ENCODE assay signal across 9 mouse cellular contexts in the genomic region with DNA sequence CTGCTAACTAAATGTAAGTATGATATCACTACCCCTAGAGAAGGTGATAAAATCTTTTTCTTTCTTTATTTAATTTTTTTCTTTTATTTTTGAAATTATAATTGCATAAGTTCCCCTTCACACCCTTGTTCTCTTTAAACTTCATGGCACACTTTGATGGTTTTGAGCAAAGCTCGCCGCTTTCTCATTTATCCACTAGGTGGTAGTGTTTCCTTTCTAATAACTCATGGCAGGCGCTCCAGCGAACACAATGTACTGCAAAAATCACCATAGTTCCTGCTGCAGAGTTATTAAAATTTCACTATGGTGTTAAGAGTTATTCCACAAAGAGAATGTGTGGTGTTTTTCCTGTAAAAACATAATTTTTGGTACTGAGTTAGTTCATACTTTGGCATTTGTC. TPM values are rescaled to one million over a fixed set of nuclear protein-coding genes. Genes with fewer than 3 reads are reported as not detected.
DNase-seq lines count a peak whose midpoint lies in the region; ATAC-seq and TF ChIP-seq lines count a peak whose summit lies in the region.
"Had no signal": no experiment of that assay in that cellular context is flagged by ENCODE, and none has a peak within 500 bp of the region (broad histone marks: within the 10 kb centered on the region; RNA-seq: fewer than 3 reads in every experiment).

No protein-coding gene starts in this region.

- intact Hi-C loops in left cerebral cortex, adult 2 months (cut with DNase I) = no loop called here

- no peaks in the 10 kb centered on the region for H3K4me1 ChIP-seq in kidney, embryonic 16.5 days (ENCODE audit: insufficient read depth, low read length)
- H3K4me1 ChIP-seq in hindbrain, embryonic 16.5 days (ENCODE audit: control insufficient read depth, insufficient read depth, low read depth, low read length) = no peaks in the 10 kb centered on the region
- H3K4me1 ChIP-seq in neural tube, embryonic 12.5 days = no peaks in the 10 kb centered on the region
- H3K4me1 ChIP-seq: liver, embryonic 13.5 days had no signal

- H3K4me3 ChIP-seq in kidney, embryonic 16.5 days (ENCODE audit: low read length) = no peak overlapping the region
- H3K4me3 ChIP-seq in hindbrain, embryonic 16.5 days (ENCODE audit: low read length) = no peak overlapping the region
- H3K4me3 ChIP-seq in left cerebral cortex, adult 2 months = no peak overlapping the region
- no peak overlapping the region for H3K4me3 ChIP-seq in neural tube, embryonic 12.5 days
- H3K4me3 ChIP-seq: liver, embryonic 13.5 days had no signal

- no peak overlapping the region for H3K9ac ChIP-seq in kidney, embryonic 16.5 days (replicated peaks; ENCODE audit: low read length)
- no peak overlapping the region for H3K9ac ChIP-seq in hindbrain, embryonic 16.5 days (ENCODE audit: low read depth, low read length)
- H3K9ac ChIP-seq in neural tube, embryonic 12.5 days = no peak overlapping the region
- H3K9ac ChIP-seq: liver, embryonic 13.5 days had no signal

- 2% methylated on average over 4 of the region's 4 CpGs for WGBS in kidney, embryonic 16.5 days
- WGBS in hindbrain, embryonic 16.5 days = 2% methylated on average over 4 of the region's 4 CpGs
- 2% methylated on average over 4 of the region's 4 CpGs for WGBS in neural tube, embryonic 12.5 days

- H3K4me2 ChIP-seq in kidney, embryonic 16.5 days (replicated peaks; ENCODE audit: low read depth, low read length) = no peak overlapping the region
- no peak overlapping the region for H3K4me2 ChIP-seq in hindbrain, embryonic 16.5 days (ENCODE audit: low read length)
- no peak overlapping the region for H3K4me2 ChIP-seq in neural tube, embryonic 12.5 days (replicated peaks)
- H3K4me2 ChIP-seq: liver, embryonic 13.5 days had no signal

- no peak for ATAC-seq in kidney, embryonic 16.5 days (ENCODE audit: low FRiP score, low TSS enrichment)
- peak; percentile 70; the same call in 1 of the 2 replicates for ATAC-seq in hindbrain, embryonic 16.5 days
- ATAC-seq in neural tube, embryonic 12.5 days (ENCODE audit: low FRiP score, low read depth) = peak; percentile 66; the same call in 1 of the 2 replicates

- H3K27me3 ChIP-seq in kidney, embryonic 16.5 days (ENCODE audit: insufficient read depth, low read length) = no peaks in the 10 kb centered on the region
- H3K27me3 ChIP-seq in hindbrain, embryonic 16.5 days (replicated peaks; ENCODE audit: control insufficient read depth, insufficient read depth, low read length) = no peaks in the 10 kb centered on the region
- no peaks in the 10 kb centered on the region for H3K27me3 ChIP-seq in neural tube, embryonic 12.5 days (replicated peaks)

- no peaks in the 10 kb centered on the region for H3K9me3 ChIP-seq in kidney, embryonic 16.5 days (ENCODE audit: low read length)
- no peaks in the 10 kb centered on the region for H3K9me3 ChIP-seq in hindbrain, embryonic 16.5 days (ENCODE audit: control insufficient read depth, low read length)
- no peaks in the 10 kb centered on the region for H3K9me3 ChIP-seq in neural tube, embryonic 12.5 days
- H3K9me3 ChIP-seq: liver, embryonic 13.5 days had no signal

- no peak overlapping the region for H3K27ac ChIP-seq in kidney, embryonic 16.5 days (ENCODE audit: low read length)
- no peak overlapping the region for H3K27ac ChIP-seq in hindbrain, embryonic 16.5 days (ENCODE audit: low read depth, low read length)
- H3K27ac ChIP-seq in left cerebral cortex, adult 2 months = no peak overlapping the region
- no peak overlapping the region for H3K27ac ChIP-seq in neural tube, embryonic 12.5 days
- H3K27ac ChIP-seq: liver, embryonic 13.5 days had no signal

- H3K36me3 ChIP-seq in kidney, embryonic 16.5 days (ENCODE audit: insufficient read depth, low read length) = no peaks in the 10 kb centered on the region
- H3K36me3 ChIP-seq in hindbrain, embryonic 16.5 days (ENCODE audit: control insufficient read depth, insufficient read depth, low read length) = no peaks in the 10 kb centered on the region
- H3K36me3 ChIP-seq in neural tube, embryonic 12.5 days = no peaks in the 10 kb centered on the region
- H3K36me3 ChIP-seq: liver, embryonic 13.5 days had no signal

- peak; percentile 89 for TF ChIP-seq CTCF in left cerebral cortex, adult 2 months (IDR thresholded peaks at IDR 0.05)

- peak; percentile 6 for DNase-seq in kidney, adult 11 months
- peak; percentile 78 for DNase-seq in NIH3T3 (ENCODE audit: low read depth)
- peak; percentile 82 for DNase-seq in embryo, embryonic 10.5 days (ENCODE audit: low spot score)
- DNase-seq in left cerebral cortex, adult 2 months (ENCODE audit: extremely low spot score in 1 of 2, low spot score in 2 of 2) = peak; percentile 40 to 53
- no peak for DNase-seq in natural killer cell, adult 2 months (ENCODE audit: low spot score in 2 of 2)
- DNase-seq: liver, embryonic 13.5 days had no signal

RNA-seq across cellular contexts. Expression of a gene that starts 26.7 kb away (rescaled TPM):
- polyA plus RNA-seq in kidney, embryonic 16.5 days (2015; fragmentation: Nextera tagmentation; extraction: Ambion mirVana) = 89.6 and 93.9 TPM in 2 replicates
- 65.6 and 70.3 TPM in 2 replicates for polyA plus RNA-seq in hindbrain, embryonic 16.5 days (2015; fragmentation: Nextera tagmentation; extraction: Ambion mirVana)
- 10 to 100 TPM; 32.3 to 33.1 TPM for total RNA-seq in left cerebral cortex, adult 2 months (2021)
- 105 and 115 TPM in 2 replicates for polyA plus RNA-seq in neural tube, embryonic 12.5 days (2016; fragmentation: Nextera tagmentation; extraction: Ambion mirVana)

Comparison
In these comparisons a context has a peak if more than half of its experiments do, and no peak if none do; other contexts are left out.
1. DNase-seq: peak in kidney, adult 11 months (single experiment), NIH3T3 (single experiment), embryo, embryonic 10.5 days (single experiment) and left cerebral cortex, adult 2 months (2 of 2); none in natural killer cell, adult 2 months (0 of 2).